Mouse (Mus musculus) spleen, adult 12 weeks (tissue): ENCODE measurements around the gene Klra1.
"Not testable (repeated sequence)": the region's sequence is repeated elsewhere in the genome, so short reads cannot be mapped to it uniquely, and the experiment has no call there.

Experiments used
- DNase-seq: peaks from one replicate; pipeline ENCODE4 v3.0.0; 2022; ENCODE audit warnings: low spot score

Klra1 gene

GRCm38 (mm10) chr6:130386750-130387149, at the start of gene Klra1:
TSS of gene Klra1 (minus strand) at chr6:130386874.
- DNase-seq, result no peak

- no peak for DNase-seq
Measured at GRCm38 (mm10) chr6:130429511-130429910, 42.8 kb upstream of the Klra1 start.

GRCm38 (mm10) chr6:130419158-130419557, 32.5 kb upstream of the Klra1 start:
- DNase-seq, result no peak

- DNase-seq, result no peak
Measured at GRCm38 (mm10) chr6:130404882-130405281, 18.2 kb upstream of the Klra1 start.

GRCm38 (mm10) chr6:130385803-130386202, 871 bp downstream of the Klra1 start:
- DNase-seq, result no peak

- DNase-seq, result no peak
Measured at GRCm38 (mm10) chr6:130382375-130382774, 4.3 kb downstream of the Klra1 start.

- not testable (repeated sequence) for DNase-seq
Measured at GRCm38 (mm10) chr6:130345381-130345780, 41.3 kb downstream of the Klra1 start.

GRCm38 (mm10) chr6:130341973-130342372, 44.7 kb downstream of the Klra1 start:
- not testable (repeated sequence) for DNase-seq

GRCm38 (mm10) chr6:130337411-130337810, 49.3 kb downstream of the Klra1 start, which contains the start of gene Klra3:
TSS of gene Klra3 (minus strand) at chr6:130337574.
- DNase-seq, result no peak
